Mouse (Mus musculus): ENCODE data around the gene Ppp1r13b. TPM values are rescaled to one million over a fixed set of nuclear protein-coding genes. Genes with fewer than 3 reads are reported as not detected.

Ppp1r13b gene
- polyA plus RNA-seq, 1 experiment from 2014 or later: 11.1 TPM

- no peaks in the 10 kb centered on the region for H3K9me3 ChIP-seq (replicated peaks)
- ATAC-seq (replicated peaks; ENCODE audit: insufficient number of reproducible peaks, insufficient read depth, low FRiP score, low read depth): no peak
- no peak overlapping the region for H3K4me2 ChIP-seq
- no peaks in the 10 kb centered on the region for H3K27me3 ChIP-seq
- no peaks in the 10 kb centered on the region for H3K4me1 ChIP-seq (replicated peaks)
- H3K9ac ChIP-seq: no peak overlapping the region
- H3K36me3 ChIP-seq: peaks cover 95% of the 10 kb centered on the region
- H3K4me3 ChIP-seq: no peak overlapping the region
- H3K27ac ChIP-seq: no peak overlapping the region
- WGBS: 59% methylated on average over 6 of the region's 6 CpGs
These were observed 120.9 kb downstream of the Ppp1r13b start for GRCm38 (mm10) chr12:111787015-111787414.

GRCm38 (mm10) chr12:111785174-111785573 lies 122.7 kb downstream of the Ppp1r13b start:
- no peak overlapping the region for H3K4me3 ChIP-seq
- peaks cover 94% of the 10 kb centered on the region for H3K36me3 ChIP-seq
- no peaks in the 10 kb centered on the region for H3K9me3 ChIP-seq (replicated peaks)
- ATAC-seq (replicated peaks; ENCODE audit: insufficient number of reproducible peaks, insufficient read depth, low FRiP score, low read depth): no peak
- no peaks in the 10 kb centered on the region for H3K27me3 ChIP-seq
- no peak overlapping the region for H3K9ac ChIP-seq
- no peak overlapping the region for H3K27ac ChIP-seq
- 71% methylated on average over 15 of the region's 15 CpGs for WGBS
- H3K4me1 ChIP-seq (replicated peaks): no peaks in the 10 kb centered on the region
- no peak overlapping the region for H3K4me2 ChIP-seq

- Histone ChIP-seq H3K27ac (no peak overlapping the region), H3K4me1 (replicated peaks) (no peaks in the 10 kb centered on the region; the same call in 1 of the 2 replicates), H3K9me3 (replicated peaks) (no peaks in the 10 kb centered on the region), H3K4me3 (no peak overlapping the region), H3K36me3 (peaks cover 94% of the 10 kb centered on the region), H3K9ac (no peak overlapping the region), H3K4me2 (no peak overlapping the region), H3K27me3 (no peaks in the 10 kb centered on the region)
- ATAC-seq (replicated peaks; ENCODE audit: insufficient number of reproducible peaks, insufficient read depth, low FRiP score, low read depth): no peak
- 100% methylated on average over 1 of the region's 1 CpGs for WGBS
These were observed 128.4 kb downstream of the Ppp1r13b start for GRCm38 (mm10) chr12:111779544-111779943.

Other genes with a start within 250 kb of the Ppp1r13b start
- gene Ckb, start 235.8 kb downstream of the Ppp1r13b start, polyA plus RNA-seq (2015; fragmentation: Nextera tagmentation; extraction: Ambion mirVana): 315 and 319 TPM in 2 replicates
- gene Trmt61a, start 230.0 kb downstream of the Ppp1r13b start, polyA plus RNA-seq (2015; fragmentation: Nextera tagmentation; extraction: Ambion mirVana): 6.1 and 9.0 TPM in 2 replicates
- gene Bag5, start 194.9 kb downstream of the Ppp1r13b start, polyA plus RNA-seq (2015; fragmentation: Nextera tagmentation; extraction: Ambion mirVana): 36.2 and 39.9 TPM in 2 replicates
- 41.3 and 41.5 TPM in 2 replicates for gene Apopt1, start 194.8 kb downstream of the Ppp1r13b start, polyA plus RNA-seq (2015; fragmentation: Nextera tagmentation; extraction: Ambion mirVana)
- 105 and 126 TPM in 2 replicates for gene Klc1, start 149.3 kb downstream of the Ppp1r13b start, polyA plus RNA-seq (2015; fragmentation: Nextera tagmentation; extraction: Ambion mirVana)
- gene Xrcc3, start 94.2 kb downstream of the Ppp1r13b start, polyA plus RNA-seq (2015; fragmentation: Nextera tagmentation; extraction: Ambion mirVana): 3.8 and 7.8 TPM in 2 replicates
- 86.6 and 99.9 TPM in 2 replicates for gene Zfyve21, start 93.9 kb downstream of the Ppp1r13b start, polyA plus RNA-seq (2015; fragmentation: Nextera tagmentation; extraction: Ambion mirVana)
- gene Atp5mpl, start 58.9 kb upstream of the Ppp1r13b start, polyA plus RNA-seq (2015; fragmentation: Nextera tagmentation; extraction: Ambion mirVana): 1,223 and 1,834 TPM in 2 replicates
- 0.10 and 0.36 TPM in 2 replicates for gene Tdrd9, start 63.4 kb upstream of the Ppp1r13b start, polyA plus RNA-seq (2015; fragmentation: Nextera tagmentation; extraction: Ambion mirVana)
- 0.43 and 0.48 TPM in 2 replicates for gene Rd3l, start 73.2 kb upstream of the Ppp1r13b start, polyA plus RNA-seq (2015; fragmentation: Nextera tagmentation; extraction: Ambion mirVana)
- gene Aspg, start 198.6 kb upstream of the Ppp1r13b start, polyA plus RNA-seq (2015; fragmentation: Nextera tagmentation; extraction: Ambion mirVana): 0.34 and 0.45 TPM in 2 replicates
- 2.4 and 3.1 TPM in 2 replicates for gene Kif26a, start 238.1 kb upstream of the Ppp1r13b start, polyA plus RNA-seq (2015; fragmentation: Nextera tagmentation; extraction: Ambion mirVana)